Mouse (Mus musculus) macrophage (primary cell): ENCODE data around the gene Tmem230. TPM values are rescaled to one million over a fixed set of nuclear protein-coding genes. Genes with fewer than 3 reads are reported as not detected.
"Not testable (repeated sequence)": the region's sequence is repeated elsewhere in the genome, so short reads cannot be mapped to it uniquely, and the experiment has no call there.

ENCODE experiments used
- H3K27ac ChIP-seq: fragments of 350-480 bp; formaldehyde crosslinking; 2 replicates; pipeline ENCODE4 v1.9.0; 2021
- H3K36me3 ChIP-seq: fragments of 350-480 bp; formaldehyde crosslinking; 2 replicates; pipeline ENCODE4 v1.9.0; 2021; ENCODE audit errors: inconsistent target
- H3K4me3 ChIP-seq: fragments of 350-480 bp; formaldehyde crosslinking; 2 replicates; pipeline ENCODE4 v1.9.0; 2021; ENCODE audit errors: inconsistent target
- H3K79me2 ChIP-seq: fragments of 350-480 bp; formaldehyde crosslinking; 2 replicates; pipeline ENCODE4 v1.9.0; 2021; ENCODE audit errors: inconsistent target
- WGBS: methylation state at CpG from one replicate; pipeline ENCODE4 v1.1.7; 2026; ENCODE audit warnings: inconsistent platforms; ENCODE audit not compliant: missing documents; 5-methylcytosine and 5-hydroxymethylcytosine counted together
- polyA plus RNA-seq: library from polyadenylated mRNA; stranded (reverse); fragments of 250-400 nt; gene quantifications from 3 replicates; pipeline ENCODE4 v1.2.4, GENCODE M21; 2018; ENCODE audit warnings: inconsistent platforms

Gene Tmem230
- polyA plus RNA-seq, 1 experiment from 2014 or later: 82.0 TPM

DNA sequence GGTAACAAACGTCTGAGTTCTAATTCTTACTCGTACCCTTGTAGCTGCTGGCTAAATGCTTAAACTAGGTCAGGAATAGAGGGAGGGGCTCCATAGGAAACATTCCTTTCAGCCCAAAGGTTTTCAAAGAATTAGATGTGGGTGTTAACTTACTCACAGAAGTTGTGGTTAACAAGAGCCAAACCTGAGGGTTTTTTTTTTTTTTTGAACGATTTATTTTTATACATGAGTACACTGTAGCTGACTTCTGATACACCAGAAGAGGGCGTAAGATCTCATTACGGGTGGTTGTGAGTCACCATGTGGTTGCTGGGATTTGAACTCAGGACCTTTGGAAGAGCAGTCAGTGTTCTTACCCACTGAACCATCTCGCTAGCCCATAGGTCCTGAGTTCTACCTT, 14.6 kb upstream of the Tmem230 start:
- peaks cover 39% of the 10 kb centered on the region for H3K79me2 ChIP-seq
- WGBS: 42% methylated on average over 6 of the region's 6 CpGs
- no peak overlapping the region for H3K4me3 ChIP-seq
- H3K36me3 ChIP-seq: no peaks in the 10 kb centered on the region
- no peak overlapping the region for H3K27ac ChIP-seq

DNA sequence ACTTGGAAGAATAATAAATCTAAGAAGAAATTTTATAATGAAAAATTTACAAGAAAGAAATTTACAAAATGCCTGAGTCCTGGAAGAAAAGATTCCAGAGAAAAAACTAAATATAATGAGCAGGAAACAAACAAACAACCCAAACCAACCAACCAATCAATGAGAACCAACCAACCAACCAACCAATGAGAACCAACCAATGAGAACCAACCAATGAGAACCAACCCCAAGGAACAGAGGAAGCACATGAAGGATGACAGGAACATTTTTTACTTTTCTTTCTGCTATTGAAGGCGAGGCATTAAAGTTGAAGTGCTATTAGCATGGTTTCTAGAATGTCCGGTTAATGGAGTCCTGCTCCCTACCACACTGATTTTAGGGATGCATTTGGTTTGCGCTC, 13.0 kb upstream of the Tmem230 start:
- H3K79me2 ChIP-seq: peaks cover 24% of the 10 kb centered on the region
- no peak overlapping the region for H3K4me3 ChIP-seq
- no peak overlapping the region for H3K27ac ChIP-seq
- WGBS: 83% methylated on average over 3 of the region's 3 CpGs
- no peaks in the 10 kb centered on the region for H3K36me3 ChIP-seq

- Histone ChIP-seq H3K4me3 (no peak overlapping the region), H3K36me3 (no peaks in the 10 kb centered on the region), H3K27ac (no peak overlapping the region), H3K79me2 (peaks cover 15% of the 10 kb centered on the region)
- WGBS: 99% methylated on average over 5 of the region's 6 CpGs
Measured at GRCm38 (mm10) chr2:132257350-132258068, 9.9 kb upstream of the Tmem230 start.

DNA sequence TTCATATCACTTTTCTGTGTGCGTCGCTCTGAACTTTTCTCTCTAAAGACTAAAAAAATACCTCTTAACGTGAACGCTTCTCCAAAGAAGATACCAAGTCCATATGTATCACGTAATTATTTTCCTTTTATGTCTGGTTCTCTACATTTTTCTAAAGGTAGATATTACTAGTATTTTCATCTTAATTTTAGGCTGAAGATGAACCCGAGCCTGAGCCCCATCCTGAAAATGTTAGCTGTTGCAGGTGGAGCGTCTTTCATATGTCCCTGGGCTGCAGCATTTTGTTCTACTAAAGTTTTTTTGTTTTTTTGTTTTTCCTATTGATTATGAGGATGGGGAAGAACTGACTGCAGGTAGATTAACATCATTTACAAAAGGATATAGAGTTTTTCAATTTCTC, 6.0 kb upstream of the Tmem230 start:
- peak overlapping the region; percentile 62 for H3K27ac ChIP-seq
- H3K4me3 ChIP-seq: peak overlapping the region; percentile 73
- WGBS: 5% methylated on average over 5 of the region's 7 CpGs

GRCm38 (mm10) chr2:132252542-132253528, 5.2 kb upstream of the Tmem230 start, which contains the start of gene Pcna:
TSS of gene Pcna (minus strand) at chr2:132253314.
- H3K27ac ChIP-seq: peak within 1 kb of the TSS; percentile 66
- peak within 1 kb of the TSS; percentile 73 for H3K4me3 ChIP-seq
- H3K36me3 ChIP-seq: peaks cover 9% of the 10 kb centered on the region; the same call in 1 of the 2 replicates
- H3K79me2 ChIP-seq: peaks cover 59% of the 10 kb centered on the region
- WGBS: under 1% methylated on average over 67 of the region's 79 CpGs

More for the DNA sequence above, 6.0 kb upstream of the Tmem230 start:
- Histone ChIP-seq H3K36me3 (peaks cover 5% of the 10 kb centered on the region; the same call in 1 of the 2 replicates), H3K79me2 (peaks cover 51% of the 10 kb centered on the region)

GRCm38 (mm10) chr2:132251911-132252310, 4.3 kb upstream of the Tmem230 start:
- H3K79me2 ChIP-seq: peaks cover 63% of the 10 kb centered on the region
- H3K4me3 ChIP-seq: peak overlapping the region; percentile 73
- H3K27ac ChIP-seq: peak overlapping the region; percentile 66
- peaks cover 9% of the 10 kb centered on the region; the same call in 1 of the 2 replicates for H3K36me3 ChIP-seq
- 8% methylated on average over 8 of the region's 8 CpGs for WGBS

GRCm38 (mm10) chr2:132243370-132243769, 4.2 kb downstream of the Tmem230 start:
- 71% methylated on average over 3 of the region's 3 CpGs for WGBS
- Histone ChIP-seq H3K36me3 (peaks cover 16% of the 10 kb centered on the region; the same call in 1 of the 2 replicates), H3K79me2 (peaks cover 35% of the 10 kb centered on the region), H3K4me3 (no peak overlapping the region), H3K27ac (no peak overlapping the region)

DNA sequence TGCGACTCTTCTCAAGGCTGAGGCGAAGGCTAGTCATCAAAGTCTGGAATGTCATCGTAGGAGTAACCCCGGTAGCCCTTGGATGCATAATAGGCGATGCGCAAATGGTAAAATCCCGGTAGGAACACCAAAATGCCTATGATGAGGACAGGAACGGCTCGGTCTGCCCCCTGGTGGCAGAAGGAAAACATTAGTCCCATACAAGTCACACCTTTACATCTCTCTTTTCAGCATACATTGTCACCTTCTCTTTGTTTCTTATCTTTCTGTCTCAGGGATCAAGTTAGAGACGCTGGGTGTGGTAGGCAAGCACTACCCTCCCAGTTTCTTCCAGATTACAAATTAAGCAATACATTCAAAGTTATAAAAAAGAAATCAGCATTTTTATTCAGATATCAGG, 7.2 kb downstream of the Tmem230 start:
- H3K4me3 ChIP-seq, H3K27ac ChIP-seq: not testable (repeated sequence)
- H3K79me2 ChIP-seq: peaks cover 11% of the 10 kb centered on the region; the same call in 1 of the 2 replicates
- 78% methylated on average over 1 of the region's 10 CpGs for WGBS
- peaks cover 14% of the 10 kb centered on the region; the same call in 1 of the 2 replicates for H3K36me3 ChIP-seq

DNA sequence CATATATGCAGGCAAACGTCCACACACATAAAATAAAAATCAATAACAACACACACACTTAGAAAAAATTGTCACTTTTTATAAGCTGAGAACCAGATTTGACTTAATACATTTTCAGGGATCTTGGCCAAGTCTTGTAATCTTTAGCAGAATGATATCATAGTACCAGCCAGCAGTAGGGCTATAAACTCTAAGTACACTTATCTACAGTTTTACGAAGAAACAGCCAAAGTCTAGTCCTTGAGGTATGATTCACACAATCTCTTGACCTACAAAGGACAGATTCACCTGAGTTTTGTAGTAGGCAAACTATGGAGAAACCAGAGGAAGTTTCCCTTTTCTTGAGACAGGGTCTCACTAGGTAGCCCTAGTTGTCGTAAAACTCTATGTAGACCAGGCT, 8.2 kb downstream of the Tmem230 start:
- peaks cover 14% of the 10 kb centered on the region; the same call in 1 of the 2 replicates for H3K36me3 ChIP-seq
- not testable (repeated sequence) for H3K4me3 ChIP-seq, H3K79me2 ChIP-seq, H3K27ac ChIP-seq
- WGBS: 83% methylated on average over 2 of the region's 3 CpGs

- Histone ChIP-seq H3K36me3 (peaks cover 2% of the 10 kb centered on the region; the same call in 1 of the 2 replicates), H3K27ac (no peak overlapping the region), H3K79me2 (no peaks in the 10 kb centered on the region), H3K4me3 (no peak overlapping the region)
- WGBS: 68% methylated on average over 7 of the region's 7 CpGs
Measured at GRCm38 (mm10) chr2:132235975-132236374, 11.6 kb downstream of the Tmem230 start.

DNA sequence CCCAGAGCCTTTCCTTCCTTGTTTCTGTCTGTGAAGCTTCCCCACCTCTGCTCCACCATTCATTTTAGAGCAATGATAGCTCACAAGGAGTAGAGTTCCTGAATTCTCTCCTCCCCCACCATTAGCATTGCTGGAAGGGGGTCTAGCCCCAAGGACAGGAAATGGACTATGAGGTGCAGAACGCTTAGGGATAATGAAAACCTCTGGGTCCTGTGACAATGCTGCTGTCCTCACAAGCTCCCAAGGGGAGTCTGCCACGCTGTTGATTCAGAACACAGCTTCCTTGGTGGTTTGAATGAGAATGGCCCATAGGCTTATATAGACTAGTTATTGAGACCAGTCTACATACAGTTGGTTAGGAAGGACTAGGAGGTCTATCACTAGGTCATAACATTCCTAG, 12.3 kb downstream of the Tmem230 start:
- Histone ChIP-seq H3K79me2 (no peaks in the 10 kb centered on the region), H3K27ac (peak overlapping the region; percentile 10; the same call in 1 of the 2 replicates), H3K4me3 (no peak overlapping the region), H3K36me3 (no peaks in the 10 kb centered on the region)
- 67% methylated on average over 2 of the region's 2 CpGs for WGBS

DNA sequence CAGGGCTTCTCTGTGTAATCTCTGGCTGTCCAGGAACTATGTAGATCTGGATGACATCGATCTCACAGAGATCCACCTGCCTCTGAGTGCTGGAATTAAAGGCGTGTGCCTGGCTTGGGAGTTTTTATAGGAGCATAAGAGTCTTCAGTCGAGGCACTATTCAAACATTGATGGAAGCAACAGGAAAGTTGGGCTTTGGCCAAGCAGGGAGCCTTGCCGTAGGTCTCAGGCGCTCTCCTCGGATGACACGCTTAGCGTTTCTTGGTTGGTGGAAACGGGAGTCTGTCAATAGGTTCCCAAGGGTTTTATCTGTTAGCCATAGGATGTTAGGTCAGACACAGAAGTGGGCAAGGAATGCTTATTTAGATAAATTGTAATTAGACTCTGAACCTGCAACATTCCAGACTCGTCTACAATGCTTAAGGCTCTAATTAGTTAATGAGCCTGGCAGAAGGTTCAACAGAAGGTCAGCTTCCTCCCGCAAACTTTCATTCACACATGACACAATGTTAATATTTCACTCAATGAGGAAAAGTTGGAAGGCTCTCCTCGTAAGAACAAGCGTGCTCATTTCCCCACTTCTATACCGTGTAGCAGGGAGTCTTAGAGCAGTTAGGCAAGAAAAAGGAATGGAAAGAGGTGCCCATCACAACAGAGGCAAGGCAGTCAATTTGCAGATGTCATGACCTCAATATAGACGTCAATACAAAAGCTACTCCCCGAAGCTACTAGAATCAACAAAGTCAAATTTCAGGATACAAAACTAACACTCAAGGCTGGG, 13.4 kb downstream of the Tmem230 start:
- no peaks in the 10 kb centered on the region for H3K79me2 ChIP-seq
- H3K36me3 ChIP-seq: no peaks in the 10 kb centered on the region
- WGBS: 89% methylated on average over 16 of the region's 16 CpGs
- no peak overlapping the region for H3K27ac ChIP-seq
- no peak overlapping the region for H3K4me3 ChIP-seq

GRCm38 (mm10) chr2:132232413-132232945, 15.1 kb downstream of the Tmem230 start:
- 95% methylated on average over 3 of the region's 3 CpGs for WGBS
- Histone ChIP-seq H3K27ac (no peak overlapping the region), H3K4me3 (no peak overlapping the region), H3K79me2 (no peaks in the 10 kb centered on the region), H3K36me3 (no peaks in the 10 kb centered on the region)

DNA sequence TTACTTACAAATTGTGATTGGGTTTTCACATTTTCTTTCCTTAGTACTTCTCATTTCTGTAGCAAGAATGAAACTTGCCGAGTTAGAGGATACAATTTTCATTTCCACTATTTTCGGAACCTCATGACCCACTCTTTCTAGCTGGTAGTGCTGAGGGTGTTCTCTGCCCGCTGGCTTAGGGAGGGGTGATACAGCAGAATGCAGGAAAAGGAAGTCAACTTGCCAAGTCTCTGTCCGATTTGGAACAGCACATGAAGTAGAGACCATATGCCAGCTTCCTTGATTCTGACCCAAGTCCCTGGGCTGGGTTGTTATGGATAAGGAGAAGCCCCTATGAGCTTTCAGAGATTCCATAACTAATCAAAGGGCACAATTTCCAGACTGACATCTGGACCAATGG, 23.2 kb downstream of the Tmem230 start:
- WGBS: 7% methylated on average over 4 of the region's 4 CpGs
- Histone ChIP-seq H3K36me3 (no peaks in the 10 kb centered on the region), H3K27ac (peak overlapping the region; percentile 98)

More for the DNA sequence above, 23.2 kb downstream of the Tmem230 start:
- Histone ChIP-seq H3K79me2 (no peaks in the 10 kb centered on the region), H3K4me3 (no peak overlapping the region)
